Mouse (Mus musculus) gastrocnemius, postnatal 14 days (tissue): ENCODE measurements around the gene Cnga3. TPM values are rescaled to one million over a fixed set of nuclear protein-coding genes. Genes with fewer than 3 reads are reported as not detected.

Source experiments
- DNase-seq: peaks from one replicate; pipeline ENCODE4 v3.0.0; 2021; ENCODE audit warnings: mixed read lengths
- intact Hi-C: fragments of 180-260 bp; cut with DNase I; formaldehyde crosslinking; loops from one replicate; pipeline ENCODE4 v1.15.1; 2025; ENCODE audit warnings: low total_unique reads
- total RNA-seq, 2 experiments: library from RNA; stranded (reverse); gene quantifications; 2 replicates each; pipeline ENCODE4 v1.2.3; 2021

Cnga3 gene
- total RNA-seq, 2 experiments from 2014 or later, result 0.51 to 0.92 TPM

- intact Hi-C loops, result loop anchor here (5.0 kb wide), 1 partner anchor 468 kb away; no protein-coding TSS in a partner anchor
- peak; percentile 80 for DNase-seq
Measured at GRCm38 (mm10) chr1:37250643-37251310, 36.5 kb downstream of the Cnga3 start.

- no peak for DNase-seq
- intact Hi-C loops, result no loop called here
Measured at GRCm38 (mm10) chr1:37258443-37258842, 44.2 kb downstream of the Cnga3 start.

GRCm38 (mm10) chr1:37272464-37272863 lies 58.2 kb downstream of the Cnga3 start:
- intact Hi-C loops, result loop anchor here (5.0 kb wide), 2 partner anchors 130 to 365 kb away; no protein-coding TSS in a partner anchor
- peak; percentile 37 for DNase-seq

DNA sequence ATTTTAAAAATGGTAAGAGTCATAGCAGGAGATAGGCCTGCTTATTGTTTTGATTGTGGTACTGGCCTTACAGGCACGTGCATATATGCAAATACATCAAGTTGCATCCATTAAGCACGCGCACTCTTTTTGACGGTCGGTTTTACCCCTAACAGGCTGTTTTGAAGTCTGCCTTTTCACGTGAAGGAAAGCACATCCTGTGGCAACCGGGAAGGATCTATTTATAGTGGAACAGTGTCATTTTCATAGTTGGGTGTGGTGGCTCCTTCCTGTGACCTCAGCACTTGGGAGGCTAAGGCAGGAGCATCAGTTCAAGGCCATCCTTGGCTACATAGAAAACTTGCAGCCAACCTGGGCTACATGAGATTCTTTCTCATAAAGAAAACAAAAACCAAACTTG lies 72.3 kb downstream of the Cnga3 start:
- intact Hi-C loops, result no loop called here

GRCm38 (mm10) chr1:37287748-37288147 lies 73.5 kb downstream of the Cnga3 start:
- DNase-seq, result no peak
- intact Hi-C loops, result no loop called here

More for the DNA sequence above, 72.3 kb downstream of the Cnga3 start:
- no peak for DNase-seq

- intact Hi-C loops, result no loop called here
- DNase-seq, result no peak
Measured at GRCm38 (mm10) chr1:37288181-37288935, 74.1 kb downstream of the Cnga3 start.

DNA sequence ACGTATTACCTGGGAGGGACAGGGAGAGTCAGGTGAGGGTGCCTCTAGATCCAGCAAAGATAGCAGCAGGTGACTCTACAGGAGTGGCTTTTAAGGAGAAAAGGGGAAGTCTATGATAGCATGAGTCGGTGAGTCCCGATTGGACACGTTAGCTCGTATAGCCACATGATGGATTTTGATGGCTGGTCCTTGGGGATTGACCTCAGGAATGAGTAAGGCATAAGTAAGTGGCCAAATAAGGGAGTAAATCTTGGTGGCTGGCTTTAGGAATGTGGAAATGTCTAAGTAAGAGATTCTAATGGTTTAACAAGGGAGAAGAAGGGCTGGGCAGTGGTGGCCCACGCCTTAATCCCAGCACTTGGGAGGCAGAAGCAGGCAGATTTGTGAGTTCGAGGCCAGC lies 74.7 kb downstream of the Cnga3 start:
- intact Hi-C loops, result no loop called here
- no peak for DNase-seq

DNA sequence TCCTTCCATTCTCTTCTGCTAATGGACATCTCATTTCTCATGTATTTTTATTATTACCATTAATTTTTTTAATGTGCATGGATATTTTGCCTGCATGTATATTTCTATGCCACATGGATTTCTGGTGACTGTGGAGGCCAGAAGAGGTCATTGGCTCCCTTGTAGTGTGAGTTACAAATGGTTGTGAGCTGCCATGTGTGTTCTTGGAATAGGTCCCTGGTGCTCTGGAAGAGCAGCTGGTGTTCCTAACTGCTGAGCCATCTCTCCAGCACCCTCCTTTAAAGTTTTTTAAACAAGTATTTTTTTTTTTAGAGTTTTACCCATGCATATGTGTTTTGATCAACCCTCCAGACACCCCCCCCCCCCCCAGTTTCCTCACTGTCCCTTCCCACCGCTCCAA lies 82.2 kb downstream of the Cnga3 start:
- DNase-seq, result no peak
- intact Hi-C loops, result no loop called here

DNA sequence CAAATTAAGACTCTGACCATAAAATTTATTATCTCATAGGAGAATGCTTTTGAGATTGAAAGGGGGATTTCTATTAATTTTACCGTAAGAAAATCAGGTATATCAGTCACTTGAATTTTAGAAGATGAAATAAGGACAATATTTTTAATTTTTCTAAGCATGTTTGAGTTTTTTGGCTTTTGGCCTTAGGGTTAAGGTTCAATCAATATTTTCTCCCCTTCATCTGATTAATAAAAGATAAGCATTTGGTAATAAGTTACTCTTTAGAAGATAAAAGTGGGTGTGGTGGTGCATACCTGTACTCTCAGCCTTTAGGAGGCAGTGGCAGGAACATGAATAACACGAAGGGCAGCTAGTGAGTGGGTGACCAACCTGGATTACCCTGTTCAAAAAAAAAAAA lies 84.7 kb downstream of the Cnga3 start:
- intact Hi-C loops, result no loop called here
- DNase-seq, result no peak

DNA sequence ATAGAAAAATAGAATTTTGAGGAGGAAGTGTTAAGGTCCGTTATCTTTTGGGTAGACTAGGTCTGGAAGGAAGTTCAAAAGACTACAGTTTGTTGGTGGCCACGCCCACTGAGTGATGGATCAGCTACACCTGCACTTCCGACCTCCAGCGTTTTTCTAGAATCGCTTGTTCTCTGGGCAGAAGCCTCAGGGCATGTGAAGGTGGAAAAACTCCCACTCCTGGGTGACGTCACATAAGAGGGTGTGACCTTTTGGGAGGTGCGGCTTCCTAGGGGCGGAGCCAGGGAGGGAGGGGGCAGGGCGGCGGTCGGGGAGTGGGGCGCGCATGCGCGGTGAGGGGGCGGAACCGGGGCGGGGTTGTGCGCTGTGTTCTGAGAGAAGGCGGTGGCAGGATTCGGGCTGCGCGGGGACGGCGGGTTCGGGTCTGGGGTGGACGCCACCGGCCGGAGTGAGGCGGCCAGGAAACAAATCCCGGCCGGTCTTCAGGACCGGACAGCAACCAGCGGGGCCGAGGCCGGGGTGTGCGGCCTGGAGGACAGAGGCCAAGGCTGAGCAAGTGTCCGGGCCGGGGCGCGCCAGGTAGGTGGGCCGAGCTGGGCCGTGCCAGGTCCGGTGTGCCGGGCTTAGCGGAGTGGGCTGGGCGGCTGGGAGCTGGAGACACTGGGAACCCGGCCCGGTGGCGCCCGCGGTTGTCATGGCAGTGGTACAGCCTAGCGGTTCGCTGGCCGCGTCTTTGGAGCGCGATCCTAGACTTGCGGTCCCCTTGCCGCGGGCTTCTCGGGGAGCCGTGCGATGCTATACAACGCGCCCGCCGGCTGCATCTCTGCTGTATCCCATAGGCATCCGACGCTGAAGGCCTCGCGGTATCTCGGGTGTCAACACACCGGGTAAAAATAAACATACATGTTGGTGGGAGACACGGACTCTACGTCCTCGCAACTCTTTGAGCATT lies 85.6 kb downstream of the Cnga3 start, which contains the start of gene Inpp4a:
Inpp4a (plus strand) TSS at position 326 of the 952 bp plus-strand sequence.
- intact Hi-C loops, result no loop called here
- DNase-seq, result peak; percentile 96

DNA sequence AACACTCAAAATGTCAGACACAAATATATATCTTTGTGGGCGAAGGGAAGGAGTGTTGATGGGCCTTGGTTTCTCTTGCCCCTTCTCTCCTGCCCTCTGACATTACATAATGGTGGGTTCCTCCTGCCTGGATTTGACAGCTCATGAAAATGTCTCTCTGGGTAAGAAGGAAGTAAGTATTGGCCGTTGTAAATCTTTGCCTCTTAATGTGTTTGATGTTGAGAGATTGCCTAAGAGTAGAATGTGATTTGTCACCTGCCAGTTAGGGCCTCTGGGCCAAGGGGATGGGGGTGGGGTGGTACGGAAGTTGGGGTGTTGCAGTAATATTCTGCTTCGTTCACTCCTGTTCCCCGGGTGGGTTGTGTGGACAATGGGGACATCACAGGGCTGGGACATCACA lies 86.4 kb downstream of the Cnga3 start:
- intact Hi-C loops, result no loop called here
- DNase-seq, result no peak

DNA sequence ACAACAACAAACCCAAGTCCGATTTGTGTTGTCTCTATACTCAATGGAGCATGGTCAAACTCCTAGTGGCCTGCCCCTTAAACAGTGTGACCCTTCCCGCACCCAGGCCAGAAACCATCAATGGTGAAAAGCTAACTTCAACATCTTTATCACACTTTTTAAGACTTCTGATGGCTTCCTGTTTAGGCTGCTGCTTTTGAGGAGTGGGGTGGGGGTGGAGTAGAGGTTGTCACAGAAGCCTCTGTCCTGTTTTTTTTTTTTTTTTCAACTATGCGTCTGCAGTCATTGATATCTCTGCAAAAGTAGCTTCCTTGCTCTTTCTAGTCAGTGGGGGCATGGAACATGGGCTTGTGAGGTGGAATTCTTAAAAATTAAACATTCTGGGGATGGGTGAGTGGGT lies 88.6 kb downstream of the Cnga3 start:
- intact Hi-C loops, result no loop called here

DNA sequence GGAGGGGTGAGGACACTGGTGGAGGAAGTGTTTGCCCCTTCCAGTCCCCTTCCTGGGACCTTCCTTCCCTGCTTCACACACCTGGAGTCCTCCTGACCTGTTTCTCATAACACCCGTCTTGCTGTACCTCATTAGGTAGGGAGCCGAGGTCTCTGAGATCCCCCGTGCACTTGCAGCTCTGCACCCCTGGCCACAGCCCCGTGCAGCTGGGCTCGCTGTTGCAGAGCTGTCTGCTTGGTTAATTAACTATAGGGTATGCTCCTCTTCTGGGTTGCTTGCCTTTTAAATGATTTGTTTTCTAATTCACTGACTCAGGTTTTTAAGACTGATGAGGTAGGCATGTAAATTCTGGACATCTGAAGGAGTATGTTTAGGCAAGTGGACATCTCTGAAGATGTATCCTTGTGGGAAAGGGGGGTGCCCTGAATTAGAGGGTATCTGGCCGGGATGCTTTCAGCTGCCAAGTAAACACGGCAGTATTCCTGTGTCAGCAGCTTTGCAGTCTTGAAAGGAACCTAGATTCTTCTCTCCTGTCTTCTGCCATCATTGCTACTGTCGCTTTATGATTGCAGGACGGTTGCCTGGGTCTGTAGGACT lies 91.6 kb downstream of the Cnga3 start:
- no peak for DNase-seq
- intact Hi-C loops, result no loop called here

More for the DNA sequence above, 88.6 kb downstream of the Cnga3 start:
- no peak for DNase-seq

- peak; percentile 30 for DNase-seq
Measured at GRCm38 (mm10) chr1:37307586-37307985, 93.4 kb downstream of the Cnga3 start.

DNA sequence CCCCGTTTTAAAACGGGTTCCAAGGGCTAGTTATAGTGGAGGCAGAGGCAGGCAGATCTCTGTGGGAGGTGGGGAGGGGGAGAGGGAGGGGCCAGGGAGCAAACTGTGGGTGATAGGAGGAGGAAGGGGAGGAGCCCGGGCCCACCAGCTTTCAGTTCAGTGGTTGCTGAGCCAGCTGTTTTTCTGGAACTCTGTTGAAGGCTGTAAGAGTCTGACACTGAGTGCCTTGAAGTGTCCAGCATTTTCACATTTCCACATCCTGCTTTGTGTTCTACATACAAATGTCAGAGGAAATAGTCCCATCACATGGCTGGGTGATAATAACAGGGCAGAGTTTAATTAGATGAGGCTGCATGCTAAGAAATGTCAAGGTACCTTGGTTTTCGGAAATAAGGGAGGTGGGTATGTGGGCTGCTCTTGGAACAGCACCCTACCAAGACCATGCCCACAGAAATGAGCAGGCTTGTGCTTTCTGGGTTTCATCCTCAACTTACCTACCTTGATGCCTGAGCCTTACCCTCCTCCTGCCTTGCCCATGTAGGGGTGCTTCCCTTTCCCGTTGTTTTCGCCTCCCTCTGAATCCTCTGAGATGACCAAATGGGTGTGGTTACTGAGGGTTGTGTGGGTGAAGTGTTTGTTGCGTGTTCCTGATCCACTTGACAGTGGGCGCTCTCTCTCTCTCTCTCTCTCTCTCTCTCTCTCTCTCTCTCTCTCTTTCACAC lies 93.9 kb downstream of the Cnga3 start:
- intact Hi-C loops, result no loop called here
- DNase-seq, result no peak

More at GRCm38 (mm10) chr1:37307586-37307985, 93.4 kb downstream of the Cnga3 start:
- intact Hi-C loops, result no loop called here

DNA sequence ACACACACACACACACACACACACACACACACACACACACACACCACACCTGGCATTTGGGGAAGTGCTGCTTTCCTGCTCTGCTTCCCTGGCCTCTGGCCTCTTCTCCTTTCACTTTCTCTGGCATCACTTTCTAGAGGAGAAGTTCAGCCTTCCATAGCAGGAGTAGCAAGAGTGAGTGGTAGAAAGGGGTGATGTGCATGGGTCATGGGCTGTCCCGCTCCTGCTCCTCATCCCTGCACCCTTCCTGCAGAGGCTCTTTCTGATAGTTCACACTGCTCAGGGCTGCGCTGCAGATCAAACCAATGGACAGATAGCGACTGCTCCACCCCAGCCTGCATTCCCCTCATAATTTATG lies 94.5 kb downstream of the Cnga3 start:
- intact Hi-C loops, result no loop called here
- no peak for DNase-seq

GRCm38 (mm10) chr1:37309939-37310515 lies 95.8 kb downstream of the Cnga3 start:
- DNase-seq, result no peak
- intact Hi-C loops, result no loop called here
